Mouse (Mus musculus) heart, postnatal 10 days (tissue): ENCODE measurements around the gene Tardbp. TPM values are rescaled to one million over a fixed set of nuclear protein-coding genes. Genes with fewer than 3 reads are reported as not detected.
A peak's percentile ranks its signal among the peaks of the same experiment; 100 is the strongest.

Experiments used
- DNase-seq, 2 experiments: peaks; one replicate each; pipeline ENCODE4 v3.0.0; 2021
- intact Hi-C: fragments of 180-260 bp; cut with DNase I; formaldehyde crosslinking; loops from one replicate; pipeline ENCODE4 v1.15.1; 2025
- total RNA-seq, 2 experiments: library from RNA; stranded (reverse); gene quantifications; 2 replicates each; pipeline ENCODE4 v1.2.3; 2021

Gene Tardbp
- total RNA-seq, 2 experiments from 2014 or later = 148 to 181 TPM

- intact Hi-C loops = no loop called here
- no peak for DNase-seq
Observed at GRCm38 (mm10) chr4:148603376-148604139, 23.3 kb downstream of the Tardbp start.

GRCm38 (mm10) chr4:148602357-148603120 lies 24.3 kb downstream of the Tardbp start, which contains the start of gene Masp2:
Gene Masp2, plus strand, starts transcription at chr4:148602554.
- intact Hi-C loops = no loop called here
- DNase-seq = no peak

- intact Hi-C loops = no loop called here
- no peak for DNase-seq
Observed at GRCm38 (mm10) chr4:148601871-148602270, 24.9 kb downstream of the Tardbp start.

GRCm38 (mm10) chr4:148600316-148600715 lies 26.5 kb downstream of the Tardbp start:
- intact Hi-C loops = no loop called here
- no peak for DNase-seq

GRCm38 (mm10) chr4:148598826-148599225 lies 28.0 kb downstream of the Tardbp start:
- intact Hi-C loops = no loop called here
- DNase-seq = no peak

- intact Hi-C loops = no loop called here
Observed at GRCm38 (mm10) chr4:148596731-148597130, 30.1 kb downstream of the Tardbp start.

GRCm38 (mm10) chr4:148595916-148596315 lies 30.9 kb downstream of the Tardbp start:
- DNase-seq = no peak
- intact Hi-C loops = no loop called here

More at GRCm38 (mm10) chr4:148596731-148597130, 30.1 kb downstream of the Tardbp start:
- DNase-seq = no peak

- DNase-seq = no peak
- intact Hi-C loops = no loop called here
Observed at GRCm38 (mm10) chr4:148593996-148594395, 32.8 kb downstream of the Tardbp start.

GRCm38 (mm10) chr4:148591637-148592380 lies 35.0 kb downstream of the Tardbp start:
- no peak for DNase-seq
- intact Hi-C loops = no loop called here

GRCm38 (mm10) chr4:148591171-148591630 lies 35.6 kb downstream of the Tardbp start, which contains the start of gene Srm:
Gene Srm, plus strand, starts transcription at chr4:148591503.
- intact Hi-C loops = no loop called here
- peak; percentile 98 to 99 for DNase-seq

GRCm38 (mm10) chr4:148590421-148591170 lies 36.2 kb downstream of the Tardbp start:
- intact Hi-C loops = no loop called here
- peak; percentile 47 to 49 for DNase-seq

GRCm38 (mm10) chr4:148589565-148589964 lies 37.3 kb downstream of the Tardbp start:
- intact Hi-C loops = no loop called here
- no peak for DNase-seq

GRCm38 (mm10) chr4:148588793-148589192 lies 38.0 kb downstream of the Tardbp start:
- intact Hi-C loops = no loop called here
- DNase-seq = peak; percentile 49 to 60

- no peak for DNase-seq
- intact Hi-C loops = no loop called here
Observed at GRCm38 (mm10) chr4:148586648-148587047, 40.2 kb downstream of the Tardbp start.

- DNase-seq = no peak
- intact Hi-C loops = no loop called here
Observed at GRCm38 (mm10) chr4:148583257-148583656, 43.6 kb downstream of the Tardbp start.

- intact Hi-C loops = no loop called here
- no peak for DNase-seq
Observed at GRCm38 (mm10) chr4:148581422-148581821, 45.4 kb downstream of the Tardbp start.

- intact Hi-C loops = no loop called here
- DNase-seq = peak in 1 of 2 experiments; percentile 20
Observed at GRCm38 (mm10) chr4:148580765-148581164, 46.1 kb downstream of the Tardbp start.

- intact Hi-C loops = no loop called here
- DNase-seq = no peak
Observed at GRCm38 (mm10) chr4:148573222-148573621, 53.6 kb downstream of the Tardbp start.

- intact Hi-C loops = no loop called here
- no peak for DNase-seq
Observed at GRCm38 (mm10) chr4:148570693-148571295, 56.0 kb downstream of the Tardbp start.

GRCm38 (mm10) chr4:148570138-148570537 lies 56.7 kb downstream of the Tardbp start:
- intact Hi-C loops = no loop called here
- DNase-seq = no peak
